Mouse (Mus musculus): Measurements from ENCODE around the gene Disp2.

Disp2 gene

DNA sequence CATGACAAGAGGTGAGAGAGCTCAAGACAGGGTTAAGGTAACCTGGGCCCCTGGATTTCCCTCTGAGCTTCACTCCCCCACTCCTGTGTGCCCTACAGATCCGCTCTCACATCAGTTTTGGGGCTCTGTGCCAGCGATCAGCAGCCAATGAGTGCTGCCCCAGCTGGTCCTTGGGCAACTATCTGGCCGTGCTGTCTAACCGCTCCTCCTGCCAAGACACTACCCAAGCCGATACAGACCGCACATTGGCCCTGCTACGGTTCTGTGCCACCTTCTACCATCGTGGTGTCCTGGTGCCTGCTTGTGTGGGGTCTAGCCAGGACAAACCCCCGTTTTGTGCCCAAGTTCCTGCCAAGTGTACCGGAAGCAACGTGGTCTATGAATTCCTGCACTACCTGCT, 10.0 kb downstream of the Disp2 start:
- peak; percentile 50 for DNase-seq (ENCODE audit: low spot score)

GRCm38 (mm10) chr2:118790221-118790550, 10.7 kb downstream of the Disp2 start:
- DNase-seq (ENCODE audit: low spot score): no peak

DNA sequence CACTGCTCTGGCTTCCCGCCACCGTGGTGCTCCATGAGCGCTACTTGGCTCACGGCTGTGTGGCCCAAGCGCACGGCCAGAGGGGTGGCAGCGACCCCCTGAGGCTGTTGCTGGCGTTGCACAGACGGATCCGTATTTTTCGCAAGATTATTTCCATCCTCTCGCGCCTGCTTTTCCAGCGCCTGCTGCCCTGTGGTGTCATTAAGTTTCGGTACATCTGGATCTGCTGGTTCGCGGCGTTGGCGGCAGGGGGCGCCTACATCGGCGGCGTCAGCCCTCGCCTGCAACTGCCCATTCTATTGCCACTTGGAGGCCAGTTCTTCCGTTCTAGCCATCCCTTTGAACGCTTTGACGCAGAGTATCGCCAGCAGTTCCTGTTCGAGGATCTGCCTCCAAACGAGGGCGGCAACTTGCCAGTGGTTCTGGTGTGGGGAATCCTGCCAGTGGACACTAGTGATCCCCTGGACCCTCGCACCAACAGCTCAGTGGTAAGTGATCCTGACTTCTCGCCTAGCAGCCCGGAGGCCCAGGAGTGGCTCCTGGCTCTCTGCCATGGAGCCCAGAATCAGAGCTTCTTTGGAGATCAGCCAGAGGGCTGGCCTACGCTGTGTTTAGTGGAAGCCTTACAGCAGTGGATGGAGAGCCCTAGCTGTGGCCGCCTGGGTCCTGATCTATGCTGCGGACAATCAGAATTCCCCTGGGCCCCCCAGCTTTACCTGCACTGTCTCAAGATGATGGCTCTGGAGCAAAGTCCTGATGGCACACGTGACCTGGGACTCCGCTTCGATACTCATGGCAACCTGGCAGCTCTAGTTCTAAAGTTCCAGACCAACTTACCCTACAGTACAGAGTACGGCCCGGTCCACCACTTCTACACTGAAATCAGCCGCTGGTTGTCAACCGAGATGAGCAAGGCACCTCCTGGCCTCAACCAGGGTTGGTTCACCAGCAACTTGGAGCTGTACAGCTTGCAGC, 11.3 kb downstream of the Disp2 start:
- peak; percentile 75 for DNase-seq (ENCODE audit: low spot score)

- no peak for DNase-seq (ENCODE audit: low spot score)
Observed at GRCm38 (mm10) chr2:118791591-118792258, 12.2 kb downstream of the Disp2 start.

DNA sequence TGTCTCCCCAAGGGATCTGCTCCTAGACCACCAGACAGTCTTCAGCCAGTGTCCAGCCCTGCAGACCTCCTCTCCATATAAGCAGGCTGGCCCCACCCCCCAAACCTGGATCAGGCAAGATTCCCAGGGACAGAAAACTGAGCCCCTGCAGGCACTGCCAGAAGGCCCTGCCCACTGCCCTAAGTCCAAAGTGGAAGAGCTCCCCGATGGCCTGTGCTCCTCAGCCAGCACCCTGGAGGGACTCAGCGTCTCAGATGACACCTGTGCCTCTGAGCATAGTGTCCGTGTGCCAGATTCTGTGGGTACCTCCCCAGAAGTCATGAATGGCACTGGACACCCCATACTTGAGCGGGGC, 12.7 kb downstream of the Disp2 start:
- DNase-seq (ENCODE audit: low spot score): no peak

GRCm38 (mm10) chr2:118793636-118794035, 14.1 kb downstream of the Disp2 start:
- no peak for DNase-seq (ENCODE audit: low spot score)

- DNase-seq (ENCODE audit: low spot score): no peak
Observed at GRCm38 (mm10) chr2:118802542-118803118, 23.1 kb downstream of the Disp2 start.

DNA sequence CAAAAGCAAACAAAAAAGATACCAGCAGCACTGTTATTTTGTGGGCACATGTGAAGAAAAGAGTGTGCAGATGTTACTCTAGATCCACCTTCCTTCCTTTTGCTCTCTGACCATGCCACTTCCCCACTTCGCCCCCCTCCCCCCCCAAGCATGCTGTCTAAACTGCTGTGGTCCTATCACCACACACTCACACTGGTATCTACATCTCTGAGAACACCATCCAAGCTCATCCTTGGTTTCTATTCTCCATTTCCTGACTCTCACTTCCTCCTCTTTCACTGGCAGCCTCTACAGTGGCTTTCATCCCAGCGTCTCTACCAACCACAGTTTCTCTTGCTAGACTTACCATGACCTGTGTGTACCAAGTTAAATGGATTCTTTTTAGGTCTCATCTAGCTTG, 25.0 kb downstream of the Disp2 start:
- no peak for DNase-seq (ENCODE audit: low spot score)

DNA sequence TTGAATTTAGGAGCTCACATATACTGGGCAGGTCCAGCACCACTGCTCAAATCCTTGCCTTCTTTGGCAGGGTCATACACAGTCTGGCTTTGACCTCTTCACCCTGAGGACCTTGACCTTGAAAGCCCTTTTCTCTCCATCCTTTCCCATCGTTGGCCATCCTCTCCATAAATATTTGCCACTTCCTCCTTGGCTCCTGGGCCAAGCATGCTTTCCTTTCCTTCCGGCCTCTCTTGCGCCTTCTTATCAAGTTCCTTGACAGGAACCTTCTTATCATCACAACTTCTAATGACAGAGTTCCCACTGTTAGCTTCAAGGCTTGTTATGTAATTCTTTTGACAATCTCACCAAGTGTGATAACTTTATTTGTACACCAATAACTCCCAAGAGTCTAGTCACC, 25.6 kb downstream of the Disp2 start:
- DNase-seq (ENCODE audit: low spot score): no peak

DNA sequence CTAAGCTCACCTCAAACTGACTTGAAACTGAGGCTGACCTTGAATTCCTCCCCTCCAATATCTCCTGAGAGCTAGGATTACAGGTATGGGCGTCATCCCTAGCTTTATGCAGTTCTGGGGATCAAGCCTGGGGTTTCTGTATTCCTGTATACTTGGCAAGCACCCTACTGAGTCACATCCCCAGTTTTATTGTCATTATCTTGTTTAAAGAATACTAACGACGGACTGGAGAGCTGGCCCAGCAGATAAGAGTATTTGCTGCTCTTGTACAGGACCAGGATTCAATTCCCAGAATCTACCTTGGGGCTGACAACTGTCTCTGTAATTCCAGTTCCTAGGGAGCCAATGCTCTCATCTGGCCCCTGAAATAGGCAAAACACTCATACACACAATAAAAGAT, 26.2 kb downstream of the Disp2 start:
- DNase-seq (ENCODE audit: low spot score): no peak

- DNase-seq (ENCODE audit: low spot score): no peak
Observed at GRCm38 (mm10) chr2:118806860-118807259, 27.3 kb downstream of the Disp2 start.

DNA sequence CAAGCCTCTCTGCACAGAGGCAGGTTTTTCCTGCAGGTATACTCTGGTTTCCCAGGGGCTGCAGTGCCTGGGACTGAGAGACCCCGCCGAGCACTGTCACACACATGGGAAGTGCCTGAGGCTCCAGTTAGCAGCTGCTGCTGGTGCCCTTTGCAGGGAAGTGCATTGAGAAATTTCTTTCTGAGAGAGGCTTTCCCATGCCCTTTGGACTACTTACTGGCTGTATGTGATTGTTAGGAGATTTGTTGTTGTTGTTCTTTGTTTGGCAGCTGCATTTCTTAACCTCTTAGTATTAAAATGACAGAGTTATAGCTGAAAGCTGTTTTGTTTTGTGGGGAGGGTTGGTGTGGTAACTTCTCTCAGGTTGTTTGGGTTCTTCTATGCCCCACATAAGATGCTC, 31.3 kb downstream of the Disp2 start:
- DNase-seq (ENCODE audit: low spot score): no peak

DNA sequence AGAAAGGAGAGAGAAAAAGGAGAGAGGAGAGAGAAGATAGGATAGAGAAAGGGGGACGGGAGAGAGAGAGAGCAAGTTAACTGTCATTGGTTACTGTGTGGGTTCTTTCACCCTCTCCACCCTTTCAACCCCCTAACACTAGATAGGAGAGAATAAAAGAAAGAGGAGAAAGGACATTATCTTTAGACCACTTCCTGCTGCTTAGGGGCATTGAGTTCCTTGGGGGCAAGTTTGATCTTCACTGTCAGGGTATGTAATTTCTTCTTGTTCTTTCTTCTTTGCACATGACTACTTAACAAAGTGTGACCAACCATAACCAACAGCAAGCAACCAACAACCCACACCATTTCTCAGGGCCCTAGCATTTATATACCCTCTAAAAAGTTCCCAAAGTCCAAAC, 33.2 kb downstream of the Disp2 start:
- no peak for DNase-seq (ENCODE audit: low spot score)

DNA sequence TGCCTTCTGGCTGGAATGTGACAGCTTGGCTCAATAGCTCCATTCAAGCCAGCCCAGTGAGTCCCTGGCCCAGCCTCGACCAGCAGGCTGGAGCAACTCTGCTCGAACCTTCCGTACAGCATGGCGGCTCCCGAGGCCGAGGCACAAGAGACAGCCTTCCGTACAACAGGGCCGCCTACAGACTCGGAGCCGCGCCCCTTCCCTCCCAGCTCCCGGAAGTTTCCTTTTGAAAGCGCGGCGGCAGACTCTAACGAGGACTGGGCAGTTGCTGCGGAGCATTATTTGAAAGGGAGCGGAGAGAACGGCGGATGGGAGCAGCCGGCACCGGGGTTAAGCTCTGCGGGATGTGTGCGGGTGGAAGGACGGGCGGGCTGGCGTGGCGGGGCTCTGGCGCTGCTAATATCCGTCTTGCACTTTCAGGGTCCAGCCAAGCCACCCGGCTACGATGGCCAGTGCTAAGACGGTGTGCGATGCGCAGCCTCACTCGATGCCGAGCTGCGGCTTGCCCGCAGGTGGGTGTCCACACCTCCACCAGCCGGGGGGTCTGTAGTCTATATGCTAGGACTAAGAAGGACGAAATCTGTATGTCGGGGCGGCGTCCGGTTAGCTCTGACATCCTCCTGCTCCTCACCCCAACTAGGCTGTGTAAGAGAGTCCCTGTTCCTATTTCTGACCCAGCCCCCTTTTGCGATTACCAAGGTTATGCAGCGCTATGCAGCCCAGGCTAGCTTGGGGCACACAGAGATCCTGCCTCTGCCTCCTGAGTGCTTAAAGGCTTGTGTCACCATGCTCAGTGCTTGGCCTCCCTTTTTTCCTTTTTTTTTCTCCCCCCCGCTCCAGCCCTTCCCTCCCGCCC, 34.7 kb downstream of the Disp2 start, which contains the start of gene Knstrn:
Gene Knstrn, plus strand, starts transcription at position 23 of the 856 bp plus-strand sequence.
- peak; percentile 90 for DNase-seq (ENCODE audit: low spot score)

DNA sequence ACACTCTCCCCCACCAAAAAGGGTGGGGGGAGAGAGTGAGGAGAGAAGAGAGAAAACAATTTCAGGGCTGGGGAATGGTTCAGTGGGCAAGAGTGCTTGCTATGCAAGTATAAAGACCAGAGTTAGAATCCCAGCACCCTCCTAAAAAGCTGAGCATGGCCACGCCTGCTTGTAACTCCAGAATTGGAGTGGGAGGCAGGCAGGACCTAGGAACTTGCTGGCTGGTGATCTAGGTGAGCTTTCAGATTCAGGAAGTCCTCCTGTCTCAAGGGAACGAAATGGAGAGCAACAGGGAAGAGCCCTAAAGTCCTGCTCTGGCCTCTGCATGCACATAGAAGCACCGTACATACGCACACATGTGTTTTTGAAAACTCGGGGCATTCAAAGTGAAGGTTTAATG, 43.3 kb downstream of the Disp2 start:
- no peak for DNase-seq (ENCODE audit: low spot score)

DNA sequence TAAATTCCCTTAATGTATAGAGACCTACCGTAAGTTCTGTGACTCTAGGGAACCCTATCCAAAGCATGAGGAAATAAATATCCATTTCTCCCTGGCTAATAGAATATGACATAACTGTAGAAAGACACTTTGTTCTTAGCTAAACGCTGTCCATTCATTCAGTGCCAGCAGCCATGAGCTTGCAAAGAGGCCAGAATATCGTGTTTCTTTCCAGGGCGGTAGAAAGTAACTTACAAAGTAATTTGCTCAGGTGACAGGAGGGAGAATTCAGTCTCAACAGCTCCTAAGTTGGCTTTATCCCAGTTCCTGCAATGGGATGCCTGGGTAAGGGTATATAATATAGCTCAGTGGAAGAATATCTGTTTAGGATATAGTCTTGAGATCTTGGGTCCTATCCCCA, 44.9 kb downstream of the Disp2 start:
- DNase-seq (ENCODE audit: low spot score): no peak

GRCm38 (mm10) chr2:118829096-118829495, 49.6 kb downstream of the Disp2 start:
- DNase-seq (ENCODE audit: low spot score): no peak

DNA sequence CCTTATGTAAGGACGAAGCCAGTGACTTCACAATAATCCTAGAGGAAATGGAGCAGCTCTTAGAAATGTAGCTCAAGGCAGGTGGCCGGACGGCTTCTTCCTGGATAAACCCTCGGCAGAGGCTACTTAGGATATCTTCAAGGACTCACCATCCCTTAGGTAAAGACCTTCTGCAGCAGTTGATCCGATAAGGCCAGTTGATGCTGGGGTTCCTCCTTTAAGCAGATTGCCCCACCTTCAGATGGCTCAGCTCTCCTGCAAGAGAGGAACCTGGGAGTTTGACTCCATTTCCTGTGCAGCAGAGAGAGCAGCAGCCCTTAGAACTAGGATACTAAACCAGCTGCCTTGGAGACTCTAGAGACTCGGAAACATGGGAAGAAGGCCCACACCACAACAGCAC, 54.5 kb downstream of the Disp2 start:
- DNase-seq (ENCODE audit: low spot score): no peak

DNA sequence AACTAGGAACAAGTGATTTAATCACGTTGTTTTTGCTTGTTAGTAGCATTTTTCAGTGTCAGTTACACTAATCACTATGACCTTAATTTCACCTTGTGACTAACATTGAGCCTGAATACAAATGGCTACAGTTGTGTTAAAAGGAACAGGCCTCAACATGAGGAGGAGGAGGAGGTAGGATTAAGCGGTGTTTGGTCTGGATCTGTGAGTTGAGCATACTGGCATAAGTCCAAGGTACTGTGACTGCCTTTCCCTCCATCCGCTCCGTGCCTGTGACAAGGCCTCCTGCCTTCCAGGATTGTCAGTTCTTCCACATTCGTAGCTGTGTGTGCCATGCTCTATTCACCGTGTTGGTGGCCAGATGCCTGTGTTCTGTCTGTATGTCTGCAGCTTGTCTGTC, 55.6 kb downstream of the Disp2 start:
- no peak for DNase-seq (ENCODE audit: low spot score)

GRCm38 (mm10) chr2:118838330-118838729, 58.8 kb downstream of the Disp2 start:
- DNase-seq (ENCODE audit: low spot score): no peak

DNA sequence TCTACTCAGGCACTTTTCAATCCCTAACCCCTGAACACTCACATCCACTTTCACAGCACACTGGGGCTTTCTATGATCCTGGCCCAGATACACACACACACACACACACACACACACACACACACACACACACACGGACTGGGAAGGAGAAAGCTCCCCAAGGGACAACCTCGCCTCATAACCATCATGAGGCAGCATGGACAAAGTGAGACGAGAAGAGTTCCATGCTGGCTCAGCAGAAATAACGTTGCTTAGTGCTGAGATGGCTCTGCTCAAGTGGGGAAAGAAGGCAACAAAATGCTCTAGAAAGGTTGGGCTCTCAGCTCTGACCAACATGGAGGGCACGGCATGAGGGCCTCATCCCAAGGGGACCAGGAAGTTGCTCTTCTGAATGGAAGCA, 61.7 kb downstream of the Disp2 start:
- DNase-seq (ENCODE audit: low spot score): no peak

DNA sequence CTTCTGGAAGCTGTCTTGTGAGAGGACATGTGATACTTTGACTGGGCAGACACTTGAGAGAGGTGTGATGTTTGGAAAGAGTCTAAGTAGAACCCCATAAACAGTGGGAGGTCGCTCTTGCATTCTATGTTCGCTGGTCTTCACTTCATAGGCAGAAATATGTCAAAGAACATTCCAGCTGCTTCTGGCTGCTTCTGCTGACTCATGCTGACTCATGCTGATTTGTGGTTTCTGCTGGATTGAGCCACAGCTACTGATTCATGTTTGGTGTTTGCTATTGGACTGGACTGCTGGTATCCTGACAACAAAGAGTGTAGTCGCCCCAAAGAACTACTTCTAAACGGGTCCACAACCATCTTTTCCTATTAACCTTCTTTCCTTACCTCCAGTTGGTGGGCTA, 62.3 kb downstream of the Disp2 start:
- no peak for DNase-seq (ENCODE audit: low spot score)

Data from ovary, postnatal 36 days (tissue).